Mouse (Mus musculus) limb, embryonic 15.5 days (tissue): ENCODE results near the gene Nacc1. TPM values are rescaled to one million over a fixed set of nuclear protein-coding genes. Genes with fewer than 3 reads are reported as not detected.

Source experiments
- ATAC-seq: fragments of 200-750 bp; cut with Nextera tagmentation; 2 replicates; pipeline ENCODE4 v1.8.0; 2017; ENCODE audit warnings: low read depth, moderate TSS enrichment; ENCODE audit not compliant: insufficient number of reproducible peaks, low FRiP score, low TSS enrichment
- H3K27ac ChIP-seq: fragments of 300-500 bp; sonication (generic); 2 replicates; pipeline ENCODE4 v1.5.1; 2015; ENCODE audit warnings: moderate library complexity, mild to moderate bottlenecking, inconsistent platforms
- H3K27me3 ChIP-seq: fragments of 300-500 bp; sonication (generic); 2 replicates; pipeline ENCODE4 v1.6.1; 2015; ENCODE audit warnings: inconsistent platforms
- H3K36me3 ChIP-seq: fragments of 300-500 bp; sonication (generic); 2 replicates; pipeline ENCODE4 v1.6.1; 2015; ENCODE audit warnings: inconsistent platforms
- H3K4me1 ChIP-seq: fragments of 300-500 bp; sonication (generic); 2 replicates; pipeline ENCODE4 v1.6.1; 2015; ENCODE audit warnings: inconsistent platforms
- H3K4me2 ChIP-seq: fragments of 300-500 bp; sonication (generic); 2 replicates; pipeline ENCODE4 v1.6.1; 2015; ENCODE audit warnings: mild to moderate bottlenecking, inconsistent platforms
- H3K4me3 ChIP-seq: fragments of 300-500 bp; sonication (generic); 2 replicates; pipeline ENCODE4 v1.5.1; 2015; ENCODE audit warnings: mild to moderate bottlenecking, inconsistent platforms
- H3K9ac ChIP-seq: fragments of 300-500 bp; sonication (generic); 2 replicates; pipeline ENCODE4 v1.6.1; 2015; ENCODE audit warnings: inconsistent platforms
- H3K9me3 ChIP-seq: fragments of 300-500 bp; sonication (generic); 2 replicates; pipeline ENCODE4 v1.6.1; 2016; ENCODE audit warnings: inconsistent platforms
- WGBS: fragments of 180-500 bp; shearing (Covaris S2); methylation state at CpG from one replicate; pipeline ENCODE4 v1.1.7; 2015; 5-methylcytosine and 5-hydroxymethylcytosine counted together
- polyA plus RNA-seq: library from polyadenylated mRNA; unstranded; fragments of >200 nt; fragmentation: Nextera tagmentation; extraction: Ambion mirVana; gene quantifications from 2 replicates; pipeline ENCODE4 v1.2.1, GENCODE M21; 2015

Nacc1 gene
- polyA plus RNA-seq, 1 experiment from 2014 or later = 13.8 TPM

GRCm38 (mm10) chr8:84697166-84698130 lies 9.8 kb upstream of the Nacc1 start:
- Histone ChIP-seq H3K4me1 (peaks cover 35% of the 10 kb centered on the region), H3K9me3 (no peaks in the 10 kb centered on the region), H3K27me3 (peaks cover 1% of the 10 kb centered on the region; the same call in 1 of the 2 replicates), H3K4me3 (no peak overlapping the region), H3K9ac (no peak overlapping the region), H3K36me3 (peaks cover 61% of the 10 kb centered on the region), H3K4me2 (no peak overlapping the region), H3K27ac (no peak overlapping the region)
- no peak for ATAC-seq
- WGBS = 88% methylated on average over 14 of the region's 14 CpGs

GRCm38 (mm10) chr8:84695140-84695539 lies 7.5 kb upstream of the Nacc1 start:
- H3K27me3 ChIP-seq = no peaks in the 10 kb centered on the region
- H3K4me1 ChIP-seq = peaks cover 24% of the 10 kb centered on the region
- H3K4me3 ChIP-seq = no peak overlapping the region
- ATAC-seq = no peak
- H3K9me3 ChIP-seq = no peaks in the 10 kb centered on the region
- no peak overlapping the region for H3K9ac ChIP-seq
- H3K4me2 ChIP-seq = no peak overlapping the region
- WGBS = 87% methylated on average over 6 of the region's 6 CpGs
- no peak overlapping the region for H3K27ac ChIP-seq
- peaks cover 74% of the 10 kb centered on the region for H3K36me3 ChIP-seq

- peaks cover 19% of the 10 kb centered on the region for H3K4me1 ChIP-seq
- H3K9ac ChIP-seq = no peak overlapping the region
- H3K9me3 ChIP-seq = no peaks in the 10 kb centered on the region
- no peak overlapping the region for H3K4me2 ChIP-seq
- peaks cover 65% of the 10 kb centered on the region for H3K36me3 ChIP-seq
- no peak overlapping the region for H3K27ac ChIP-seq
- H3K27me3 ChIP-seq = no peaks in the 10 kb centered on the region
- WGBS = 59% methylated on average over 4 of the region's 4 CpGs
- H3K4me3 ChIP-seq = no peak overlapping the region
- ATAC-seq = no peak
Observed at GRCm38 (mm10) chr8:84693332-84693731, 5.7 kb upstream of the Nacc1 start.

GRCm38 (mm10) chr8:84689091-84689915 lies 1.6 kb upstream of the Nacc1 start:
- H3K27me3 ChIP-seq = no peaks in the 10 kb centered on the region
- H3K36me3 ChIP-seq = peaks cover 31% of the 10 kb centered on the region
- peaks cover 40% of the 10 kb centered on the region for H3K4me1 ChIP-seq
- no peaks in the 10 kb centered on the region for H3K9me3 ChIP-seq
- H3K9ac ChIP-seq = peak overlapping the region; percentile 70
- ATAC-seq = peak; percentile 77
- H3K4me2 ChIP-seq = peak overlapping the region; percentile 90
- H3K4me3 ChIP-seq = peak overlapping the region; percentile 80
- under 1% methylated on average over 46 of the region's 47 CpGs for WGBS
- peak overlapping the region; percentile 85 for H3K27ac ChIP-seq

GRCm38 (mm10) chr8:84687003-84687704 lies 508 bp downstream of the Nacc1 start:
- Histone ChIP-seq H3K9ac (peak overlapping the region; percentile 99), H3K27ac (peak overlapping the region; percentile 95), H3K4me2 (peak overlapping the region; percentile 77), H3K4me3 (peak overlapping the region; percentile 100), H3K36me3 (peaks cover 22% of the 10 kb centered on the region), H3K27me3 (no peaks in the 10 kb centered on the region), H3K4me1 (peaks cover 40% of the 10 kb centered on the region), H3K9me3 (no peaks in the 10 kb centered on the region)
- WGBS = 1% methylated on average over 51 of the region's 62 CpGs
- peak; percentile 16 for ATAC-seq

GRCm38 (mm10) chr8:84686191-84687002 lies 1.3 kb downstream of the Nacc1 start, which contains the start of gene Trmt1:
Gene Trmt1 (plus strand): TSS chr8:84686307.
- no peaks in the 10 kb centered on the region for H3K27me3 ChIP-seq
- peak within 1 kb of the TSS; percentile 99 for H3K9ac ChIP-seq
- WGBS = 10% methylated on average over 19 of the region's 20 CpGs
- H3K4me3 ChIP-seq = peak within 1 kb of the TSS; percentile 100
- peak within 1 kb of the TSS; percentile 95 for H3K27ac ChIP-seq
- H3K4me1 ChIP-seq = peaks cover 40% of the 10 kb centered on the region
- H3K9me3 ChIP-seq = no peaks in the 10 kb centered on the region
- ATAC-seq = peak; percentile 11; the same call in 1 of the 2 replicates
- H3K4me2 ChIP-seq = peak within 1 kb of the TSS; percentile 77
- peaks cover 20% of the 10 kb centered on the region for H3K36me3 ChIP-seq

GRCm38 (mm10) chr8:84684537-84684936 lies 3.1 kb downstream of the Nacc1 start:
- H3K27ac ChIP-seq = no peak overlapping the region
- H3K4me1 ChIP-seq = peaks cover 30% of the 10 kb centered on the region
- peaks cover 15% of the 10 kb centered on the region for H3K36me3 ChIP-seq
- ATAC-seq = no peak
- no peak overlapping the region for H3K9ac ChIP-seq
- H3K4me3 ChIP-seq = no peak overlapping the region
- H3K9me3 ChIP-seq = no peaks in the 10 kb centered on the region
- H3K27me3 ChIP-seq = no peaks in the 10 kb centered on the region
- no peak overlapping the region for H3K4me2 ChIP-seq
- WGBS = 66% methylated on average over 3 of the region's 3 CpGs

GRCm38 (mm10) chr8:84682257-84682656 lies 5.4 kb downstream of the Nacc1 start:
- Histone ChIP-seq H3K9ac (no peak overlapping the region), H3K27ac (no peak overlapping the region), H3K27me3 (no peaks in the 10 kb centered on the region), H3K36me3 (peaks cover 17% of the 10 kb centered on the region), H3K4me3 (no peak overlapping the region), H3K4me1 (peaks cover 20% of the 10 kb centered on the region), H3K9me3 (no peaks in the 10 kb centered on the region), H3K4me2 (no peak overlapping the region)
- ATAC-seq = no peak
- 85% methylated on average over 2 of the region's 2 CpGs for WGBS

GRCm38 (mm10) chr8:84681476-84681875 lies 6.2 kb downstream of the Nacc1 start:
- no peak for ATAC-seq
- peaks cover 16% of the 10 kb centered on the region for H3K4me1 ChIP-seq

GRCm38 (mm10) chr8:84677305-84677704 lies 10.4 kb downstream of the Nacc1 start:
- 94% methylated on average over 5 of the region's 5 CpGs for WGBS
- H3K4me3 ChIP-seq = no peak overlapping the region
- no peak overlapping the region for H3K9ac ChIP-seq
- H3K4me2 ChIP-seq = no peak overlapping the region
- no peaks in the 10 kb centered on the region for H3K27me3 ChIP-seq
- H3K36me3 ChIP-seq = peaks cover 48% of the 10 kb centered on the region
- H3K9me3 ChIP-seq = no peaks in the 10 kb centered on the region
- H3K4me1 ChIP-seq = no peaks in the 10 kb centered on the region
- no peak overlapping the region for H3K27ac ChIP-seq
- ATAC-seq = no peak

More at GRCm38 (mm10) chr8:84681476-84681875, 6.2 kb downstream of the Nacc1 start:
- Histone ChIP-seq H3K9ac (no peak overlapping the region), H3K9me3 (no peaks in the 10 kb centered on the region), H3K4me2 (no peak overlapping the region), H3K4me3 (no peak overlapping the region), H3K27ac (no peak overlapping the region), H3K27me3 (no peaks in the 10 kb centered on the region), H3K36me3 (peaks cover 22% of the 10 kb centered on the region)
- 79% methylated on average over 2 of the region's 2 CpGs for WGBS
